Mouse (Mus musculus) forebrain, embryonic 15.5 days (tissue): Measurements from ENCODE around the gene Fam83e. TPM values are rescaled to one million over a fixed set of nuclear protein-coding genes. Genes with fewer than 3 reads are reported as not detected.

Source experiments
- ATAC-seq: fragments of 200-750 bp; cut with Nextera tagmentation; replicated peaks from 2 replicates; pipeline ENCODE4 v1.8.0; 2017; ENCODE audit warnings: mild to moderate bottlenecking, moderate TSS enrichment, moderate library complexity
- H3K27ac ChIP-seq: fragments of 300-500 bp; sonication (generic); replicated peaks from 2 replicates; pipeline ENCODE4 v1.5.1; 2015; ENCODE audit warnings: mild to moderate bottlenecking, inconsistent platforms
- H3K27me3 ChIP-seq: fragments of 300-500 bp; sonication (generic); 2 replicates; pipeline ENCODE4 v1.6.1; 2015; ENCODE audit warnings: inconsistent platforms
- H3K36me3 ChIP-seq: fragments of 300-500 bp; sonication (generic); 2 replicates; pipeline ENCODE4 v1.6.1; 2015; ENCODE audit warnings: mild to moderate bottlenecking, inconsistent platforms
- H3K4me1 ChIP-seq: fragments of 300-500 bp; sonication (generic); 2 replicates; pipeline ENCODE4 v1.6.1; 2015; ENCODE audit warnings: inconsistent platforms
- H3K4me2 ChIP-seq: fragments of 300-500 bp; sonication (generic); replicated peaks from 2 replicates; pipeline ENCODE4 v1.6.1; 2015; ENCODE audit warnings: mild to moderate bottlenecking, inconsistent platforms
- H3K4me3 ChIP-seq: fragments of 300-500 bp; sonication (generic); 2 replicates; pipeline ENCODE4 v1.5.1; 2015; ENCODE audit warnings: mild to moderate bottlenecking, inconsistent platforms
- H3K9ac ChIP-seq: fragments of 300-500 bp; sonication (generic); replicated peaks from 2 replicates; pipeline ENCODE4 v1.6.1; 2015; ENCODE audit warnings: mild to moderate bottlenecking, inconsistent platforms
- H3K9me3 ChIP-seq: fragments of 300-500 bp; sonication (generic); 2 replicates; pipeline ENCODE4 v1.6.1; 2016; ENCODE audit warnings: inconsistent platforms
- WGBS: fragments of 180-500 bp; shearing (Covaris S2); methylation state at CpG from one replicate; pipeline ENCODE4 v1.1.7; 2015; ENCODE audit warnings: mixed read lengths; 5-methylcytosine and 5-hydroxymethylcytosine counted together
- polyA plus RNA-seq: library from polyadenylated mRNA; unstranded; fragments of >200 nt; fragmentation: Nextera tagmentation; extraction: Ambion mirVana; gene quantifications from 2 replicates; pipeline ENCODE4 v1.2.1, GENCODE M21; 2015

The Fam83e gene
- polyA plus RNA-seq, 1 experiment from 2014 or later: 0.37 TPM

GRCm38 (mm10) chr7:45750162-45750561, 29.1 kb downstream of the Fam83e start:
- Histone ChIP-seq H3K4me3 (no peak overlapping the region), H3K9ac (no peak overlapping the region), H3K4me1 (0 out of 2 replicates have a peak, but pooled peaks cover 10% of the 10 kb centered on the region), H3K27ac (no peak overlapping the region), H3K9me3 (no peaks in the 10 kb centered on the region), H3K27me3 (no peaks in the 10 kb centered on the region), H3K36me3 (no peaks in the 10 kb centered on the region), H3K4me2 (no peak overlapping the region)
- no peak for ATAC-seq
- WGBS: 79% methylated on average over 9 of the region's 9 CpGs

GRCm38 (mm10) chr7:45755703-45756102, 34.7 kb downstream of the Fam83e start:
- no peak for ATAC-seq

GRCm38 (mm10) chr7:45759400-45759799, 38.4 kb downstream of the Fam83e start:
- peaks cover 20% of the 10 kb centered on the region; the same call in 1 of the 2 replicates for H3K27me3 ChIP-seq
- no peaks in the 10 kb centered on the region for H3K9me3 ChIP-seq
- H3K4me2 ChIP-seq: peak overlapping the region; percentile 8; the same call in 1 of the 2 replicates
- no peak overlapping the region for H3K9ac ChIP-seq
- no peak overlapping the region for H3K4me3 ChIP-seq
- ATAC-seq: no peak
- 7% methylated on average over 26 of the region's 27 CpGs for WGBS
- no peak overlapping the region for H3K27ac ChIP-seq
- H3K36me3 ChIP-seq: no peaks in the 10 kb centered on the region
- peaks cover 5% of the 10 kb centered on the region; the same call in 1 of the 2 replicates for H3K4me1 ChIP-seq

More at GRCm38 (mm10) chr7:45755703-45756102, 34.7 kb downstream of the Fam83e start:
- H3K9me3 ChIP-seq: no peaks in the 10 kb centered on the region
- H3K4me2 ChIP-seq: no peak overlapping the region
- H3K4me3 ChIP-seq: no peak overlapping the region
- no peak overlapping the region for H3K27ac ChIP-seq
- 57% methylated on average over 6 of the region's 6 CpGs for WGBS
- no peaks in the 10 kb centered on the region for H3K36me3 ChIP-seq
- no peak overlapping the region for H3K9ac ChIP-seq
- peaks cover 20% of the 10 kb centered on the region; the same call in 1 of the 2 replicates for H3K27me3 ChIP-seq
- H3K4me1 ChIP-seq: peaks cover 5% of the 10 kb centered on the region; the same call in 1 of the 2 replicates

GRCm38 (mm10) chr7:45760151-45760550, 39.1 kb downstream of the Fam83e start:
- peaks cover 5% of the 10 kb centered on the region; the same call in 1 of the 2 replicates for H3K4me1 ChIP-seq
- H3K4me2 ChIP-seq: no peak overlapping the region
- H3K9me3 ChIP-seq: no peaks in the 10 kb centered on the region
- H3K27me3 ChIP-seq: peaks cover 20% of the 10 kb centered on the region; the same call in 1 of the 2 replicates
- no peak for ATAC-seq
- 61% methylated on average over 5 of the region's 5 CpGs for WGBS
- no peak overlapping the region for H3K27ac ChIP-seq
- H3K4me3 ChIP-seq: no peak overlapping the region
- H3K9ac ChIP-seq: no peak overlapping the region
- no peaks in the 10 kb centered on the region for H3K36me3 ChIP-seq

- Histone ChIP-seq H3K36me3 (no peaks in the 10 kb centered on the region), H3K4me1 (no peaks in the 10 kb centered on the region), H3K4me3 (no peak overlapping the region), H3K4me2 (no peak overlapping the region), H3K27me3 (no peaks in the 10 kb centered on the region), H3K9ac (no peak overlapping the region), H3K9me3 (no peaks in the 10 kb centered on the region), H3K27ac (no peak overlapping the region)
- WGBS: 60% methylated on average over 8 of the region's 8 CpGs
- ATAC-seq: no peak
Measured at GRCm38 (mm10) chr7:45765995-45766394, 45.0 kb downstream of the Fam83e start.

- H3K27me3 ChIP-seq: no peaks in the 10 kb centered on the region
- no peak overlapping the region for H3K9ac ChIP-seq
- no peak overlapping the region for H3K4me3 ChIP-seq
- no peak for ATAC-seq
- WGBS: 52% methylated on average over 8 of the region's 8 CpGs
- no peak overlapping the region for H3K27ac ChIP-seq
- H3K4me2 ChIP-seq: no peak overlapping the region
- no peaks in the 10 kb centered on the region for H3K4me1 ChIP-seq
- H3K36me3 ChIP-seq: no peaks in the 10 kb centered on the region
- H3K9me3 ChIP-seq: no peaks in the 10 kb centered on the region
Measured at GRCm38 (mm10) chr7:45766764-45767163, 45.8 kb downstream of the Fam83e start.

GRCm38 (mm10) chr7:45767500-45767899, 46.5 kb downstream of the Fam83e start:
- Histone ChIP-seq H3K4me1 (no peaks in the 10 kb centered on the region), H3K4me3 (no peak overlapping the region), H3K27ac (no peak overlapping the region), H3K36me3 (no peaks in the 10 kb centered on the region), H3K27me3 (no peaks in the 10 kb centered on the region), H3K9me3 (no peaks in the 10 kb centered on the region), H3K9ac (no peak overlapping the region), H3K4me2 (no peak overlapping the region)
- 91% methylated on average over 6 of the region's 6 CpGs for WGBS
- ATAC-seq: no peak

GRCm38 (mm10) chr7:45770427-45771082, 49.5 kb downstream of the Fam83e start:
- Histone ChIP-seq H3K27me3 (no peaks in the 10 kb centered on the region), H3K4me1 (no peaks in the 10 kb centered on the region), H3K9ac (no peak overlapping the region), H3K27ac (no peak overlapping the region), H3K4me2 (no peak overlapping the region), H3K36me3 (no peaks in the 10 kb centered on the region), H3K9me3 (no peaks in the 10 kb centered on the region), H3K4me3 (no peak overlapping the region)
- no peak for ATAC-seq
- WGBS: 75% methylated on average over 8 of the region's 8 CpGs

GRCm38 (mm10) chr7:45771101-45771500, 50.1 kb downstream of the Fam83e start:
- H3K9me3 ChIP-seq: no peaks in the 10 kb centered on the region
- H3K27ac ChIP-seq: no peak overlapping the region
- no peaks in the 10 kb centered on the region for H3K27me3 ChIP-seq
- no peak for ATAC-seq
- H3K4me3 ChIP-seq: no peak overlapping the region
- no peaks in the 10 kb centered on the region for H3K36me3 ChIP-seq
- H3K4me1 ChIP-seq: no peaks in the 10 kb centered on the region
- H3K9ac ChIP-seq: no peak overlapping the region
- whole genome bisulfite sequencing: 63% methylated on average over 4 of the region's 4 CpGs
- no peak overlapping the region for H3K4me2 ChIP-seq

- no peak overlapping the region for H3K9ac ChIP-seq
- WGBS: 86% methylated on average over 7 of the region's 7 CpGs
- H3K27ac ChIP-seq: no peak overlapping the region
- no peak overlapping the region for H3K4me3 ChIP-seq
- H3K4me1 ChIP-seq: peaks cover 9% of the 10 kb centered on the region; the same call in 1 of the 2 replicates
- H3K9me3 ChIP-seq: no peaks in the 10 kb centered on the region
- H3K36me3 ChIP-seq: no peaks in the 10 kb centered on the region
- H3K4me2 ChIP-seq: no peak overlapping the region
- no peak for ATAC-seq
- no peaks in the 10 kb centered on the region for H3K27me3 ChIP-seq
Measured at GRCm38 (mm10) chr7:45775237-45775636, 54.2 kb downstream of the Fam83e start.
